In genomic region chr9:76734387-76734786, GRCm38 (mm10) we compare ENCODE assay signal across 26 mouse cellular contexts.
DNase-seq lines count a peak whose midpoint lies in the region; ATAC-seq and TF ChIP-seq lines count a peak whose summit lies in the region.
"Had no signal": no experiment of that assay in that cellular context is flagged by ENCODE, and none has a peak within 500 bp of the region (broad histone marks: within the 10 kb centered on the region; RNA-seq: fewer than 3 reads in every experiment).

No protein-coding gene starts in this region.

- H3K27me3 ChIP-seq in lung, embryonic 14.5 days (ENCODE audit: insufficient read depth, low read length) = no peaks in the 10 kb centered on the region
- H3K27me3 ChIP-seq in lung, embryonic 16.5 days (ENCODE audit: control insufficient read depth, insufficient read depth, low read depth, low read length) = no peaks in the 10 kb centered on the region
- H3K27me3 ChIP-seq: CH12.LX; embryonic facial prominence, embryonic 13.5 days; embryonic facial prominence, embryonic 15.5 days; forebrain, embryonic 12.5 days had no signal

- H3K36me3 ChIP-seq in lung, embryonic 14.5 days (ENCODE audit: insufficient read depth) = no peaks in the 10 kb centered on the region
- no peaks in the 10 kb centered on the region for H3K36me3 ChIP-seq in lung, embryonic 16.5 days (ENCODE audit: control insufficient read depth, insufficient read depth, low read length)
- H3K36me3 ChIP-seq: embryonic facial prominence, embryonic 13.5 days; embryonic facial prominence, embryonic 15.5 days; forebrain, embryonic 10.5 days; forebrain, embryonic 12.5 days; G1E had no signal

- 38% methylated on average over 1 of the region's 1 CpGs for WGBS in lung, embryonic 14.5 days
- 47% methylated on average over 1 of the region's 1 CpGs for WGBS in lung, embryonic 16.5 days

- H3K4me1 ChIP-seq in lung, embryonic 14.5 days (ENCODE audit: insufficient read depth) = no peaks in the 10 kb centered on the region
- no peaks in the 10 kb centered on the region for H3K4me1 ChIP-seq in lung, embryonic 16.5 days (replicated peaks; ENCODE audit: control insufficient read depth, insufficient read depth, low read length)
- H3K4me1 ChIP-seq: embryonic facial prominence, embryonic 13.5 days; embryonic facial prominence, embryonic 15.5 days; forebrain, embryonic 10.5 days; forebrain, embryonic 12.5 days had no signal

- H3K9ac ChIP-seq in lung, embryonic 14.5 days = no peak overlapping the region
- H3K9ac ChIP-seq in lung, embryonic 16.5 days (ENCODE audit: low read length) = no peak overlapping the region
- H3K9ac ChIP-seq: embryonic facial prominence, embryonic 13.5 days; embryonic facial prominence, embryonic 15.5 days; forebrain, embryonic 12.5 days had no signal

- no peaks in the 10 kb centered on the region for H3K9me3 ChIP-seq in lung, embryonic 14.5 days (ENCODE audit: low read depth, low read length)
- no peaks in the 10 kb centered on the region for H3K9me3 ChIP-seq in lung, embryonic 16.5 days (ENCODE audit: control insufficient read depth, low read length)
- H3K9me3 ChIP-seq: embryonic facial prominence, embryonic 13.5 days; embryonic facial prominence, embryonic 15.5 days; forebrain, embryonic 10.5 days; forebrain, embryonic 12.5 days; G1E had no signal

- H3K4me3 ChIP-seq in lung, embryonic 14.5 days (ENCODE audit: low read depth, low read length) = no peak overlapping the region
- H3K4me3 ChIP-seq in lung, embryonic 16.5 days (ENCODE audit: low read length) = no peak overlapping the region
- H3K4me3 ChIP-seq: embryonic facial prominence, embryonic 13.5 days; embryonic facial prominence, embryonic 15.5 days; erythroblast, embryonic 14.5 days; forebrain, embryonic 10.5 days; forebrain, embryonic 12.5 days had no signal

- DNase-seq in lung, embryonic 14.5 days = no peak
- DNase-seq in lung, postnatal 4 days = no peak
- no peak for DNase-seq in lung, adult 18-20 months
- DNase-seq in lung, postnatal 25 days (ENCODE audit: low spot score) = peak; percentile 7
- DNase-seq in lung, postnatal 14 days = no peak
- DNase-seq: adrenal gland, postnatal 10 days; adrenal gland, postnatal 25 days; B cell, adult 2 months; cerebellum, adult 11 months; cerebellum, adult 18-20 months; cerebellum, adult 8-10 months; cerebellum, adult 9-11 months; cerebellum, postnatal 14 days; cerebellum, postnatal 36 days; embryo, embryonic 11 days had no signal

- no peak overlapping the region for H3K4me2 ChIP-seq in lung, embryonic 14.5 days
- H3K4me2 ChIP-seq in lung, embryonic 16.5 days (ENCODE audit: low read depth, low read length) = no peak overlapping the region
- H3K4me2 ChIP-seq: embryonic facial prominence, embryonic 13.5 days; embryonic facial prominence, embryonic 15.5 days; forebrain, embryonic 12.5 days had no signal

- TF ChIP-seq CTCF in lung, embryonic 14.5 days (IDR thresholded peaks at IDR 0.05; ENCODE audit: low read depth) = no peak

- no peak for ATAC-seq in lung, embryonic 14.5 days (ENCODE audit: insufficient read depth)
- ATAC-seq in lung, embryonic 16.5 days (ENCODE audit: low read depth) = no peak
- no peak for ATAC-seq in inflammation-experienced regulatory T-cells, adult 6 months
- ATAC-seq: CD4-positive, CD25-positive, alpha-beta regulatory T cell, adult 4 months; forebrain, embryonic 14.5 days had no signal

- H3K27ac ChIP-seq in lung, embryonic 14.5 days (ENCODE audit: low read depth) = peak overlapping the region; percentile 65; the same call in 1 of the 2 replicates
- H3K27ac ChIP-seq in lung, embryonic 16.5 days (ENCODE audit: low read length) = peak overlapping the region; percentile 21; the same call in 1 of the 2 replicates
- H3K27ac ChIP-seq: embryonic facial prominence, embryonic 13.5 days; embryonic facial prominence, embryonic 15.5 days; forebrain, embryonic 10.5 days; forebrain, embryonic 12.5 days had no signal
